Mouse (Mus musculus) heart, embryonic 14.5 days (tissue): ENCODE data around the gene Zfand3. TPM values are rescaled to one million over a fixed set of nuclear protein-coding genes. Genes with fewer than 3 reads are reported as not detected.

Source experiments
- ATAC-seq: fragments of 200-750 bp; cut with Nextera tagmentation; 2 replicates; pipeline ENCODE4 v1.8.0; 2017; ENCODE audit warnings: low read depth, moderate TSS enrichment; ENCODE audit not compliant: insufficient number of reproducible peaks, insufficient read depth, low FRiP score
- H3K27ac ChIP-seq, 2 experiments: fragments of 200-500 bp in 1 of 2; fragments of 300-500 bp in 1 of 2; sonication (generic) in 1 of 2; replicated peaks in 1 of 2; 2 replicates each; pipeline ENCODE4 v1.5.1; 2012 to 2014; ENCODE audit warnings: low read depth in 2 of 2, low read length in 2 of 2, control low read depth in 1 of 2, mild to moderate bottlenecking in 1 of 2, mixed read lengths in 1 of 2; ENCODE audit not compliant: control insufficient read depth in 1 of 2, insufficient read depth in 1 of 2
- H3K27me3 ChIP-seq: fragments of 300-500 bp; sonication (generic); 2 replicates; pipeline ENCODE4 v1.6.1; 2014; ENCODE audit warnings: mild to moderate bottlenecking, low read length, control low read depth; ENCODE audit not compliant: control insufficient read depth, insufficient read depth
- H3K36me3 ChIP-seq: fragments of 300-500 bp; sonication (generic); 2 replicates; pipeline ENCODE4 v1.6.1; 2014; ENCODE audit warnings: mild to moderate bottlenecking, control low read depth, low read length, mixed read lengths; ENCODE audit not compliant: control insufficient read depth, insufficient read depth
- H3K4me1 ChIP-seq, 2 experiments: fragments of 200-500 bp in 1 of 2; fragments of 300-500 bp in 1 of 2; sonication (generic) in 1 of 2; 2 replicates each; pipeline ENCODE4 v1.6.1; 2012 to 2014; ENCODE audit warnings: low read length in 2 of 2, control low read depth in 1 of 2, mixed read lengths in 1 of 2; ENCODE audit not compliant: control insufficient read depth in 2 of 2, insufficient read depth in 2 of 2
- H3K4me2 ChIP-seq: fragments of 300-500 bp; sonication (generic); 2 replicates; pipeline ENCODE4 v1.6.1; 2014; ENCODE audit warnings: mild to moderate bottlenecking, low read length
- H3K4me3 ChIP-seq, 2 experiments: fragments of 200-500 bp in 1 of 2; fragments of 300-500 bp in 1 of 2; sonication (generic) in 1 of 2; 2 replicates each; pipeline ENCODE4 v1.5.1; 2012 to 2014; ENCODE audit warnings: low read length in 2 of 2, mild to moderate bottlenecking in 2 of 2, control low read depth in 1 of 2, low read depth in 1 of 2, moderate library complexity in 1 of 2; ENCODE audit not compliant: control insufficient read depth in 1 of 2, insufficient read depth in 1 of 2
- H3K9ac ChIP-seq: fragments of 300-500 bp; sonication (generic); 2 replicates; pipeline ENCODE4 v1.6.1; 2014; ENCODE audit warnings: mild to moderate bottlenecking, low read length
- H3K9me3 ChIP-seq: fragments of 300-500 bp; sonication (generic); 2 replicates; pipeline ENCODE4 v1.6.1; 2016; ENCODE audit warnings: low read length, control low read depth; ENCODE audit not compliant: control insufficient read depth
- WGBS: fragments of 180-500 bp; shearing (Covaris S2); extraction: QIAGEN DNeasy Blood & Tissue Kit; methylation state at CpG from one replicate; pipeline ENCODE4 v1.1.7; 2014; 5-methylcytosine and 5-hydroxymethylcytosine counted together
- polyA plus RNA-seq: library from polyadenylated mRNA; unstranded; fragments of >200 nt; fragmentation: Nextera tagmentation; extraction: Ambion mirVana; gene quantifications from 2 replicates; pipeline ENCODE4 v1.2.1, GENCODE M21; 2014

Zfand3 gene
- polyA plus RNA-seq, 1 experiment from 2014 or later = 48.1 TPM

GRCm38 (mm10) chr17:30064746-30065145 is 60.2 kb downstream of the Zfand3 start:
- 70% methylated on average over 4 of the region's 4 CpGs for WGBS
- H3K4me3 ChIP-seq = no peak overlapping the region
- ATAC-seq = no peak
- H3K27ac ChIP-seq = no peak overlapping the region
- H3K4me1 ChIP-seq = peaks cover 2 to 22% of the 10 kb centered on the region in 2 experiments; a peak in 3 of 4 replicates
- H3K27me3 ChIP-seq = no peaks in the 10 kb centered on the region
- no peaks in the 10 kb centered on the region for H3K36me3 ChIP-seq
- no peaks in the 10 kb centered on the region for H3K9me3 ChIP-seq
- no peak overlapping the region for H3K4me2 ChIP-seq
- H3K9ac ChIP-seq = no peak overlapping the region

- H3K9ac ChIP-seq = no peak overlapping the region
- no peak overlapping the region for H3K27ac ChIP-seq
- peaks cover under 1 to 31% of the 10 kb centered on the region in 2 experiments; a peak in 3 of 4 replicates for H3K4me1 ChIP-seq
- H3K4me2 ChIP-seq = no peak overlapping the region
- no peaks in the 10 kb centered on the region for H3K27me3 ChIP-seq
- H3K9me3 ChIP-seq = no peaks in the 10 kb centered on the region
- no peak overlapping the region for H3K4me3 ChIP-seq
- ATAC-seq = no peak
- WGBS = 80% methylated on average over 3 of the region's 3 CpGs
- H3K36me3 ChIP-seq = peaks cover 7% of the 10 kb centered on the region
Measured at GRCm38 (mm10) chr17:30069776-30070175, 65.2 kb downstream of the Zfand3 start.

- ATAC-seq = no peak
- Histone ChIP-seq H3K9ac (no peak overlapping the region), H3K4me1 (peaks cover 2 to 37% of the 10 kb centered on the region in 2 experiments; a peak in 3 of 4 replicates), H3K36me3 (peaks cover 7% of the 10 kb centered on the region), H3K4me3 (no peak overlapping the region), H3K27me3 (no peaks in the 10 kb centered on the region), H3K9me3 (no peaks in the 10 kb centered on the region), H3K27ac (no peak overlapping the region), H3K4me2 (no peak overlapping the region)
- WGBS = 68% methylated on average over 5 of the region's 5 CpGs
Measured at GRCm38 (mm10) chr17:30070631-30071030, 66.1 kb downstream of the Zfand3 start.

DNA sequence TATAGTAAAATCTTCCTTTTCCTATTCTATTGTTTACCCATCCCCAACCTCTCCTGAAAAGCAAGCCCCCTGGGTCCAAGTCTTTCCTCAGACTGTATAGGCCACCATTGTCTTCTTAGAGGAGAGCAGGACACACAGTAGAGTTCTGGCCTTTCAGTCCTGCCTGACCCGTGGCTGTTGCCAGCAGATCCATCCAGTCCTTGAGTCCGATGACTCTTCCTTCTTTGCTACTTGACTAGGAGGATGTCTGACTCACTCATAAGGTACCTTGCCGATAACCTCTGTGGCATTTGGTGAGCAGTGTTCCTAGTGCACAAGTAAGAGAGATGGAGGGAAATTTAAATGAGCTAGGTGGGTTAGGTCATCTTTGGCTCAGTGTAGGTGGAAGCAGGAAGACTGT is 68.1 kb downstream of the Zfand3 start:
- ATAC-seq = no peak
- peaks cover 2 to 48% of the 10 kb centered on the region in 2 experiments; a peak in 3 of 4 replicates for H3K4me1 ChIP-seq
- no peaks in the 10 kb centered on the region for H3K9me3 ChIP-seq
- no peak overlapping the region for H3K4me2 ChIP-seq
- no peaks in the 10 kb centered on the region for H3K27me3 ChIP-seq
- H3K36me3 ChIP-seq = peaks cover 7% of the 10 kb centered on the region
- no peak overlapping the region for H3K9ac ChIP-seq
- WGBS = 73% methylated on average over 3 of the region's 3 CpGs
- H3K27ac ChIP-seq = no peak overlapping the region
- no peak overlapping the region for H3K4me3 ChIP-seq

DNA sequence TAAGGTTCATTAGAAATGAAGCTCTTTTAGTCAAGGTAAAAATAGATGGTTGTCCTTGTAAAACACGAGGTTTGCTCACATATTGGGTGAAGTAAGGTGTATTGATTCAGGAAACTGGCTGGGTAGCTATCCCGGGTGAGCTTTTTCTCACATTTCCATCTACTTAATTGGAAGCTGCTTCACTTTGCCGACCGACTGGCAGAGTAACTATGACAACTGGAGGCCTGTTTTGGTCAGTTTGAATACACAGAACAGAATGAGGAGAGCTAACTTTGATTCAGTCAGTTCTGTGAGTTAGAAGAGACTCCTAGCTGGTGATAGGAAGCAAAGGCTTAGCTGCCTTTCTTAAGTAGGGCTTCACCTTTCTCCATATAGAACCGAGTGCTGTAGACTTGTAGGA is 71.4 kb downstream of the Zfand3 start:
- 63% methylated on average over 5 of the region's 5 CpGs for WGBS

GRCm38 (mm10) chr17:30084007-30084406 is 79.5 kb downstream of the Zfand3 start:
- Histone ChIP-seq H3K9me3 (no peaks in the 10 kb centered on the region), H3K27me3 (no peaks in the 10 kb centered on the region), H3K27ac (0 out of 4 replicates have a peak overlapping the region, but pooled peaks of 1 of the 2 experiments have one; percentile 28), H3K4me1 (peaks cover 3 to 10% of the 10 kb centered on the region in 2 experiments; a peak in 3 of 4 replicates), H3K9ac (no peak overlapping the region), H3K4me3 (no peak overlapping the region), H3K36me3 (peaks cover 11% of the 10 kb centered on the region), H3K4me2 (no peak overlapping the region)
- ATAC-seq = no peak
- WGBS = 58% methylated on average over 4 of the region's 4 CpGs

More for the DNA sequence above, 71.4 kb downstream of the Zfand3 start:
- H3K36me3 ChIP-seq = peaks cover 13% of the 10 kb centered on the region
- no peaks in the 10 kb centered on the region for H3K27me3 ChIP-seq
- H3K4me2 ChIP-seq = no peak overlapping the region
- H3K4me3 ChIP-seq = no peak overlapping the region
- H3K27ac ChIP-seq = no peak overlapping the region
- no peaks in the 10 kb centered on the region for H3K9me3 ChIP-seq
- H3K9ac ChIP-seq = no peak overlapping the region
- H3K4me1 ChIP-seq = peaks cover 2 to 47% of the 10 kb centered on the region in 2 experiments; a peak in 3 of 4 replicates
- ATAC-seq = no peak

DNA sequence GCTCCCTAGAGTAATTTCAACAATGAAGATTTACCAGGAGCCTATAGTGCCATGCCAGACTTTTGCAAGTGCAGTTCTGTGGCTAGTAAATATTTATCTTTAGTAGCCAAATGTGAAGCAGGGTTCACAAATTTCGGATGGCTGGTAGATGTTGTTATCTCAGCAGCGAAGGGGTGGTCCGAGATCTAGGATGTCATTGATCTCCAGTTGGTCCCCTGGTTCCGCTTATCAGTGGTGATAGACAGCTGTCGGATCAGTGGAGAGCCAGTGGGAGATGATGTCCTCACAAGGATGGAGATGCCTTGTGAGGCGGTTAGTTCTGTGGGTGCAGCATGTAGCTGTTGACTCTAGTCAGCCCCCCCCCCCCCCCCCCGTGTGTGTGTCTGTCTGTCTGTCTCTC is 82.2 kb downstream of the Zfand3 start:
- Histone ChIP-seq H3K27me3 (no peaks in the 10 kb centered on the region), H3K4me1 (peaks cover 5 to 27% of the 10 kb centered on the region in 2 experiments), H3K9me3 (no peaks in the 10 kb centered on the region), H3K4me3 (no peak overlapping the region), H3K36me3 (peaks cover 6% of the 10 kb centered on the region), H3K4me2 (no peak overlapping the region), H3K9ac (no peak overlapping the region), H3K27ac (no peak overlapping the region; a peak in 1 of 4 replicates)
- ATAC-seq = no peak
- 59% methylated on average over 6 of the region's 7 CpGs for WGBS

- Histone ChIP-seq H3K27me3 (no peaks in the 10 kb centered on the region), H3K9ac (no peak overlapping the region), H3K4me2 (no peak overlapping the region), H3K4me1 (peaks cover 5 to 35% of the 10 kb centered on the region in 2 experiments), H3K36me3 (no peaks in the 10 kb centered on the region), H3K27ac (no peak overlapping the region), H3K9me3 (no peaks in the 10 kb centered on the region), H3K4me3 (no peak overlapping the region)
- no peak for ATAC-seq
- 88% methylated on average over 3 of the region's 3 CpGs for WGBS
Measured at GRCm38 (mm10) chr17:30088431-30088830, 83.9 kb downstream of the Zfand3 start.
